Mouse (Mus musculus): ENCODE results near the gene Drg2. TPM values are rescaled to one million over a fixed set of nuclear protein-coding genes. Genes with fewer than 3 reads are reported as not detected.
A peak's percentile ranks its signal among the peaks of the same experiment; 100 is the strongest.

Drg2 gene
- 65.4 and 67.1 TPM in 2 replicates for polyA plus RNA-seq (2014; fragmentation: Nextera tagmentation; extraction: Ambion mirVana)

- Histone ChIP-seq H3K27me3 (ENCODE audit: control insufficient read depth, insufficient read depth, low read length) (no peaks in the 10 kb centered on the region), H3K36me3 (ENCODE audit: control insufficient read depth, insufficient read depth, low read length) (peaks cover 34% of the 10 kb centered on the region), H3K4me2 (ENCODE audit: low read length) (peak within 1 kb of the TSS; percentile 90), H3K4me1 (ENCODE audit: control insufficient read depth in 2 of 2, insufficient read depth in 2 of 2, low read length in 2 of 2) (peaks cover 6 to 14% of the 10 kb centered on the region in 2 experiments), H3K27ac (replicated peaks in 1 of 2; ENCODE audit: control insufficient read depth in 1 of 2, insufficient read depth in 1 of 2, low read depth in 2 of 2, low read length in 2 of 2) (peak within 1 kb of the TSS; percentile 43 to 63), H3K4me3 (ENCODE audit: control insufficient read depth in 1 of 2, insufficient read depth in 1 of 2, low read depth in 1 of 2, low read length in 2 of 2) (peak within 1 kb of the TSS; percentile 65 to 89), H3K9me3 (ENCODE audit: control insufficient read depth, low read length) (no peaks in the 10 kb centered on the region), H3K9ac (ENCODE audit: low read length) (peak within 1 kb of the TSS; percentile 89)
- peak; percentile 74 for ATAC-seq (ENCODE audit: insufficient number of reproducible peaks, insufficient read depth, low FRiP score, low read depth)
- WGBS = 5% methylated on average over 27 of the region's 27 CpGs
These were observed at the start of gene Drg2 for GRCm38 (mm10) chr11:60454080-60454744. Gene Drg2 (plus strand): TSS chr11:60454591.

GRCm38 (mm10) chr11:60406606-60407005 is 47.8 kb upstream of the Drg2 start:
- no peaks in the 10 kb centered on the region for H3K9me3 ChIP-seq (ENCODE audit: control insufficient read depth, low read length)
- no peak for ATAC-seq (ENCODE audit: insufficient number of reproducible peaks, insufficient read depth, low FRiP score, low read depth)
- WGBS = 100% methylated on average over 1 of the region's 1 CpGs

GRCm38 (mm10) chr11:60412173-60412572 is 42.2 kb upstream of the Drg2 start:
- peaks cover 4 to 10% of the 10 kb centered on the region in 2 experiments for H3K4me1 ChIP-seq (ENCODE audit: control insufficient read depth in 2 of 2, insufficient read depth in 2 of 2, low read length in 2 of 2)
- H3K9ac ChIP-seq (ENCODE audit: low read length) = no peak overlapping the region
- no peak overlapping the region for H3K4me3 ChIP-seq (ENCODE audit: control insufficient read depth in 1 of 2, insufficient read depth in 1 of 2, low read depth in 1 of 2, low read length in 2 of 2)
- 11% methylated on average over 3 of the region's 3 CpGs for WGBS
- H3K4me2 ChIP-seq (ENCODE audit: low read length) = no peak overlapping the region
- peaks cover 27% of the 10 kb centered on the region for H3K36me3 ChIP-seq (ENCODE audit: control insufficient read depth, insufficient read depth, low read length)
- ATAC-seq (ENCODE audit: insufficient number of reproducible peaks, insufficient read depth, low FRiP score, low read depth) = no peak
- H3K9me3 ChIP-seq (ENCODE audit: control insufficient read depth, low read length) = no peaks in the 10 kb centered on the region
- H3K27ac ChIP-seq (replicated peaks in 1 of 2; ENCODE audit: control insufficient read depth in 1 of 2, insufficient read depth in 1 of 2, low read depth in 2 of 2, low read length in 2 of 2) = no peak overlapping the region
- no peaks in the 10 kb centered on the region for H3K27me3 ChIP-seq (ENCODE audit: control insufficient read depth, insufficient read depth, low read length)

More at GRCm38 (mm10) chr11:60406606-60407005, 47.8 kb upstream of the Drg2 start:
- Histone ChIP-seq H3K4me1 (ENCODE audit: control insufficient read depth in 2 of 2, insufficient read depth in 2 of 2, low read length in 2 of 2) (no peaks in the 10 kb centered on the region), H3K27ac (replicated peaks in 1 of 2; ENCODE audit: control insufficient read depth in 1 of 2, insufficient read depth in 1 of 2, low read depth in 2 of 2, low read length in 2 of 2) (no peak overlapping the region), H3K4me3 (ENCODE audit: control insufficient read depth in 1 of 2, insufficient read depth in 1 of 2, low read depth in 1 of 2, low read length in 2 of 2) (no peak overlapping the region), H3K9ac (ENCODE audit: low read length) (no peak overlapping the region), H3K36me3 (ENCODE audit: control insufficient read depth, insufficient read depth, low read length) (peaks cover 83% of the 10 kb centered on the region), H3K27me3 (ENCODE audit: control insufficient read depth, insufficient read depth, low read length) (no peaks in the 10 kb centered on the region), H3K4me2 (ENCODE audit: low read length) (no peak overlapping the region)

- H3K4me3 ChIP-seq (ENCODE audit: control insufficient read depth in 1 of 2, insufficient read depth in 1 of 2, low read depth in 1 of 2, low read length in 2 of 2) = no peak overlapping the region
- ATAC-seq (ENCODE audit: insufficient number of reproducible peaks, insufficient read depth, low FRiP score, low read depth) = no peak
- H3K9me3 ChIP-seq (ENCODE audit: control insufficient read depth, low read length) = no peaks in the 10 kb centered on the region
- peaks cover 4 to 11% of the 10 kb centered on the region in 2 experiments for H3K4me1 ChIP-seq (ENCODE audit: control insufficient read depth in 2 of 2, insufficient read depth in 2 of 2, low read length in 2 of 2)
- no peak overlapping the region for H3K4me2 ChIP-seq (ENCODE audit: low read length)
- no peaks in the 10 kb centered on the region for H3K27me3 ChIP-seq (ENCODE audit: control insufficient read depth, insufficient read depth, low read length)
- no peak overlapping the region for H3K9ac ChIP-seq (ENCODE audit: low read length)
- peaks cover 21% of the 10 kb centered on the region for H3K36me3 ChIP-seq (ENCODE audit: control insufficient read depth, insufficient read depth, low read length)
- H3K27ac ChIP-seq (replicated peaks in 1 of 2; ENCODE audit: control insufficient read depth in 1 of 2, insufficient read depth in 1 of 2, low read depth in 2 of 2, low read length in 2 of 2) = no peak overlapping the region
- WGBS = 89% methylated on average over 2 of the region's 2 CpGs
These were observed 41.5 kb upstream of the Drg2 start for GRCm38 (mm10) chr11:60412921-60413320.

- peak overlapping the region; percentile 74 for H3K4me2 ChIP-seq (ENCODE audit: low read length)
- H3K9me3 ChIP-seq (ENCODE audit: control insufficient read depth, low read length) = no peaks in the 10 kb centered on the region
- H3K9ac ChIP-seq (ENCODE audit: low read length) = peak overlapping the region; percentile 87
- WGBS = under 1% methylated on average over 21 of the region's 21 CpGs
- H3K4me1 ChIP-seq (ENCODE audit: control insufficient read depth in 2 of 2, insufficient read depth in 2 of 2, low read length in 2 of 2) = peaks cover 11 to 23% of the 10 kb centered on the region in 2 experiments
- peak; percentile 37 for ATAC-seq (ENCODE audit: insufficient number of reproducible peaks, insufficient read depth, low FRiP score, low read depth)
- no peaks in the 10 kb centered on the region for H3K36me3 ChIP-seq (ENCODE audit: control insufficient read depth, insufficient read depth, low read length)
- H3K4me3 ChIP-seq (ENCODE audit: control insufficient read depth in 1 of 2, insufficient read depth in 1 of 2, low read depth in 1 of 2, low read length in 2 of 2) = peak overlapping the region; percentile 73 to 91
- peak overlapping the region; percentile 34 to 53; a peak in 2 of 4 replicates for H3K27ac ChIP-seq (replicated peaks in 1 of 2; ENCODE audit: control insufficient read depth in 1 of 2, insufficient read depth in 1 of 2, low read depth in 2 of 2, low read length in 2 of 2)
- no peaks in the 10 kb centered on the region for H3K27me3 ChIP-seq (ENCODE audit: control insufficient read depth, insufficient read depth, low read length)
These were observed 37.8 kb upstream of the Drg2 start for GRCm38 (mm10) chr11:60416590-60416962.

GRCm38 (mm10) chr11:60416963-60417716 is 37.3 kb upstream of the Drg2 start, which contains the start of gene Gid4:
Gene Gid4 (plus strand): TSS chr11:60417145.
- Histone ChIP-seq H3K4me3 (ENCODE audit: control insufficient read depth in 1 of 2, insufficient read depth in 1 of 2, low read depth in 1 of 2, low read length in 2 of 2) (peak within 1 kb of the TSS; percentile 83 to 91), H3K9me3 (ENCODE audit: control insufficient read depth, low read length) (no peaks in the 10 kb centered on the region), H3K27ac (replicated peaks in 1 of 2; ENCODE audit: control insufficient read depth in 1 of 2, insufficient read depth in 1 of 2, low read depth in 2 of 2, low read length in 2 of 2) (peak within 1 kb of the TSS; percentile 76 to 87), H3K9ac (ENCODE audit: low read length) (peak within 1 kb of the TSS; percentile 93), H3K27me3 (ENCODE audit: control insufficient read depth, insufficient read depth, low read length) (no peaks in the 10 kb centered on the region), H3K4me1 (ENCODE audit: control insufficient read depth in 2 of 2, insufficient read depth in 2 of 2, low read length in 2 of 2) (peaks cover 11 to 23% of the 10 kb centered on the region in 2 experiments), H3K4me2 (ENCODE audit: low read length) (peak within 1 kb of the TSS; percentile 80), H3K36me3 (ENCODE audit: control insufficient read depth, insufficient read depth, low read length) (no peaks in the 10 kb centered on the region)
- under 1% methylated on average over 71 of the region's 81 CpGs for WGBS
- peak; percentile 94 for ATAC-seq (ENCODE audit: insufficient number of reproducible peaks, insufficient read depth, low FRiP score, low read depth)

- under 1% methylated on average over 31 of the region's 39 CpGs for WGBS
- no peaks in the 10 kb centered on the region for H3K36me3 ChIP-seq (ENCODE audit: control insufficient read depth, insufficient read depth, low read length)
- peak within 1 kb of the TSS; percentile 76 to 87 for H3K27ac ChIP-seq (replicated peaks in 1 of 2; ENCODE audit: control insufficient read depth in 1 of 2, insufficient read depth in 1 of 2, low read depth in 2 of 2, low read length in 2 of 2)
- H3K27me3 ChIP-seq (ENCODE audit: control insufficient read depth, insufficient read depth, low read length) = no peaks in the 10 kb centered on the region
- peaks cover 11 to 23% of the 10 kb centered on the region in 2 experiments for H3K4me1 ChIP-seq (ENCODE audit: control insufficient read depth in 2 of 2, insufficient read depth in 2 of 2, low read length in 2 of 2)
- H3K9me3 ChIP-seq (ENCODE audit: control insufficient read depth, low read length) = no peaks in the 10 kb centered on the region
- peak within 1 kb of the TSS; percentile 93 for H3K9ac ChIP-seq (ENCODE audit: low read length)
- peak within 1 kb of the TSS; percentile 83 to 91 for H3K4me3 ChIP-seq (ENCODE audit: control insufficient read depth in 1 of 2, insufficient read depth in 1 of 2, low read depth in 1 of 2, low read length in 2 of 2)
- ATAC-seq (ENCODE audit: insufficient number of reproducible peaks, insufficient read depth, low FRiP score, low read depth) = peak; percentile 32
- peak within 1 kb of the TSS; percentile 80 for H3K4me2 ChIP-seq (ENCODE audit: low read length)
These were observed 36.5 kb upstream of the Drg2 start, which contains the start of gene Atpaf2 for GRCm38 (mm10) chr11:60417717-60418472. Gene Atpaf2 (minus strand): TSS chr11:60418457.

Data from heart, embryonic 14.5 days (tissue).